Comparison of ENCODE assay signal across 17 mouse cellular contexts in the genomic region with DNA sequence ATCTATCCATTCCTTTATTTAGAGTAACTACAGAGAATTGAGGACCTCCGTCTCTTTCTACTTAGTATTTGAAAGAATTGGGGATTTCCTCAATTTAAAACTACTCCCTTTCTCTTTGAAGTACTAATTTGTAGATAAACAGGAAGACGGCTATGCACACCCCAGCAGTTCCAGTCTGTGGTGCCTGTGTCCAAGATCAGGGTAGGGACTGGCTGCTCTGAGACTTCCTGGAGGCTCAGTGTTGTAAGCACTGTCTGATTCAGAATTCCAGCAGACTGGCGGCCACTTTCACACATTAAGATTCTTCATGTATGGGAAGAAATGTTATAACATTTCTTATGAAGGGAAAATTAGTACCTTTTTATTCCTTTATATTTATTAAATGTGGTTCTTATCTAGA.
"Had no signal": no experiment of that assay in that cellular context is flagged by ENCODE, and none has a peak within 500 bp of the region (broad histone marks: within the 10 kb centered on the region; RNA-seq: fewer than 3 reads in every experiment).

No protein-coding gene starts in this region.

- H3K9ac ChIP-seq: liver, embryonic 15.5 days; liver, postnatal 0 days; lung, embryonic 15.5 days; midbrain, embryonic 13.5 days; midbrain, embryonic 15.5 days; neural tube, embryonic 12.5 days; stomach, embryonic 15.5 days had no signal

- H3K27me3 ChIP-seq: liver, embryonic 15.5 days; lung, embryonic 15.5 days; megakaryocyte, embryonic 14.5 days; midbrain, embryonic 13.5 days; midbrain, embryonic 15.5 days; neural tube, embryonic 12.5 days; stomach, embryonic 15.5 days had no signal

- H3K27ac ChIP-seq: liver, embryonic 15.5 days; lung, embryonic 15.5 days; macrophage; midbrain, embryonic 13.5 days; midbrain, embryonic 15.5 days; neural tube, embryonic 12.5 days; stomach, embryonic 15.5 days; stomach, postnatal 0 days had no signal

- H3K9me3 ChIP-seq: liver, embryonic 15.5 days; lung, embryonic 15.5 days; megakaryocyte, embryonic 14.5 days; midbrain, embryonic 13.5 days; midbrain, embryonic 15.5 days; neural tube, embryonic 12.5 days; stomach, embryonic 15.5 days had no signal

- ATAC-seq: liver, postnatal 0 days; midbrain, embryonic 13.5 days; midbrain, embryonic 15.5 days had no signal

- DNase-seq: liver, postnatal 0 days; lung, postnatal 14 days; lung, postnatal 36 days; right cerebral cortex, postnatal 14 days; thymus, adult 2 months; thymus, postnatal 25 days; thymus, postnatal 4 days had no signal

- H3K4me1 ChIP-seq: liver, embryonic 15.5 days; lung, embryonic 15.5 days; megakaryocyte, embryonic 14.5 days; midbrain, embryonic 13.5 days; midbrain, embryonic 15.5 days; neural tube, embryonic 12.5 days; stomach, embryonic 15.5 days had no signal

- H3K4me3 ChIP-seq: liver, embryonic 15.5 days; lung, embryonic 15.5 days; megakaryocyte, embryonic 14.5 days; midbrain, embryonic 13.5 days; midbrain, embryonic 15.5 days; neural tube, embryonic 12.5 days; stomach, embryonic 15.5 days had no signal

- H3K4me2 ChIP-seq: liver, embryonic 15.5 days; lung, embryonic 15.5 days; midbrain, embryonic 11.5 days; midbrain, embryonic 13.5 days; midbrain, embryonic 15.5 days; neural tube, embryonic 12.5 days; stomach, embryonic 15.5 days had no signal

- H3K36me3 ChIP-seq: liver, embryonic 15.5 days; lung, embryonic 15.5 days; midbrain, embryonic 13.5 days; midbrain, embryonic 15.5 days; neural tube, embryonic 12.5 days; stomach, embryonic 15.5 days had no signal
